Mouse (Mus musculus): ENCODE data around the gene Naf1. TPM values are rescaled to one million over a fixed set of nuclear protein-coding genes. Genes with fewer than 3 reads are reported as not detected.

Gene Naf1
- total RNA-seq, 2 experiments from 2014 or later = 14.7 to 15.7 TPM

Other genes with a start within 250 kb of the Naf1 start
- 1 to 10 TPM; 4.8 to 5.2 TPM for gene Npy5r, start 172.1 kb upstream of the Naf1 start, total RNA-seq (2021)
- gene Npy1r, start 163.0 kb upstream of the Naf1 start, total RNA-seq (2021) = 10 to 100 TPM; 26.7 to 29.6 TPM

All from layer of hippocampus, postnatal 10 days (tissue).